Mouse (Mus musculus): ENCODE measurements at regions not wholly inside any gene's neighbourhood (a gene's known extent, or its start where the extent isn't known, plus 50 kb on each side); places are given as distances from the start of the nearest gene placed in this dataset.

DNA sequence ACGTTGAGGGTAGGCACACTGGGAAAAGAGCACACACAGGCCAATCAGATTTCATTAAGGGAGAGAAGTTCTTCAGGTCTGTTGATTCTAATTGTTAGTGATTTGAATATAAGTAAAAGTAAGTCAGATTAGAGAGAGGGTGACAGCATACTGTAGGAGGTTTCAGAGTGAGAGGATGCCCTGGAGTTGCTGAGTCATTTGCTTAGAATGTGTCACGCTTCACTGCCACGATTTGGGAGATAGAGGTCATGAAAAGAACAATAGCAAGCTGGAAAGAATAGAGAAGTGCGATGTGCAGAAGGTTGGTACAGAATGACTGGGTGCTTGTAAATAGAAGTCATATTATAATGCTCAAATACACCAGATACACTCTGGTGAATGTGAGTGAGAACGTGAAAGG, 829.1 kb downstream of the Efnb2 start:
- Histone ChIP-seq H3K4me3 (ENCODE audit: insufficient read depth, low read length) (no peak overlapping the region), H3K4me1 (ENCODE audit: control insufficient read depth, insufficient read depth, low read length) (no peaks in the 10 kb centered on the region)
- no peak for TF ChIP-seq CTCF (IDR thresholded peaks at IDR 0.05; ENCODE audit: borderline replicate concordance, insufficient read depth, low read length)
- no peak for TF ChIP-seq POLR2A (IDR thresholded peaks at IDR 0.05; ENCODE audit: low read depth, low read length)

DNA sequence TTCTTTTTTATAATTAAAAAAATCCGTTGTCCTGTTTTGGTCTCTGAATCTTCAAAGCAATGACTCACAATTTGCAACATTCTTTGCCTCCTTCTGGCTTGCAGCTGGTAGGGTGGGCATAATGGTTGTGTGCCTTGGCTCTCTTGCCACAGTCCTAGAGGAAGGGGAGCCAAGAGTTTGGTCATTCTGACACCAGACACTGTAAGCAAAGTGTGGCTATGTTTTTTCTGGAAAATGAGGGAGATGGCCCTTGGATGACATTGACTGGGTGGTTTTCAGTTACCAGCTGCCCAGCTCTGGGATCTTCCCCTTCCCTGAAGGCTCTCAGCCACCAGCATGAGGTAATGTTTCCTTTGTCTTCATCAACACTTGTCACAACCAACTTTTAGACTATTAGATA, 833.2 kb downstream of the Efnb2 start:
- Histone ChIP-seq H3K4me1 (ENCODE audit: control insufficient read depth, insufficient read depth, low read length) (no peaks in the 10 kb centered on the region), H3K4me3 (ENCODE audit: insufficient read depth, low read length) (no peak overlapping the region), H3K27ac (ENCODE audit: insufficient read depth, low read length) (no peak overlapping the region)
- TF ChIP-seq CTCF (IDR thresholded peaks at IDR 0.05; ENCODE audit: borderline replicate concordance, insufficient read depth, low read length): no peak
- no peak for TF ChIP-seq POLR2A (IDR thresholded peaks at IDR 0.05; ENCODE audit: low read depth, low read length)

More for the DNA sequence above, 829.1 kb downstream of the Efnb2 start:
- H3K27ac ChIP-seq (ENCODE audit: insufficient read depth, low read length): no peak overlapping the region

DNA sequence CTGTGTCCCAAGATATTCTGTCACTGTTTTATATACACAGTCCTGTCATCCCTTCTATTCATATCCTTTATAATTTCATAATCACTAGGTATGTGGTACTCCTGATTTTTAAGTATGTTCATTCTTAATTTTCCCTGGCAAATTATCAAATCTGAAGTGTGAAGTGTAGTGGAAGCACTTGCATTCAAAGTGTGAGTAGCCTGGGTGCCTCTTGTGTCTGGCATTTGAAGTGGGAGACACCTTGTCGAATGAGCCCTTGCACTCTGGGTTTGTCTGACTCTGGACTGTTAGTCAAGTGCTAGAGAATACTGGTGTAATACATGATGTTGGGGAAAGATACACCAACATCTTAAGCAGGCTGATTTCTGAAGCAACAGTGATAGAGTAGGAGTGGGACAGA, 852.6 kb downstream of the Efnb2 start:
- no peak overlapping the region for H3K27ac ChIP-seq (ENCODE audit: insufficient read depth, low read length)
- no peak overlapping the region for H3K4me3 ChIP-seq (ENCODE audit: insufficient read depth, low read length)
- TF ChIP-seq POLR2A (IDR thresholded peaks at IDR 0.05; ENCODE audit: low read depth, low read length): no peak
- no peak for TF ChIP-seq CTCF (IDR thresholded peaks at IDR 0.05; ENCODE audit: borderline replicate concordance, insufficient read depth, low read length)
- H3K4me1 ChIP-seq (ENCODE audit: control insufficient read depth, insufficient read depth, low read length): no peaks in the 10 kb centered on the region

DNA sequence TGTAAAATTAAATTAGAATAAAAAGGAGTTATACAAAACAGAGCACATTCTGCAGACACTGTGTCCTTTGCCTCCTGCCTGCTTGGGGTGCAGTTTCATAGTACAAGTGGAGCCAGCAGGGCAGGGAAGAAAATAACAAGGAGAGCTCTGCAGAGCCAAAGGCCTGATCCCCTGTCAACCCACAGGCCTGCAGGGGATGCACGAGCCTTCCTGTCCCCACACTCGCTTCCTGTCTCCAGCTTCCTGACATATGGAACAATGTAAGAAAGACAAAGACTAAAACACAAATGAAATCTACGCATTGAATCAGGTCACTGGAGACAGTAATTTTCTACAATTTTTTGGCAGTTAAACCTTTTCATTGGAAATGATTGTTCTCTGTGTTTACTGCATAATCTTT, 861.8 kb downstream of the Efnb2 start:
- TF ChIP-seq CTCF (IDR thresholded peaks at IDR 0.05; ENCODE audit: borderline replicate concordance, insufficient read depth, low read length) (no peak), POLR2A (IDR thresholded peaks at IDR 0.05; ENCODE audit: low read depth, low read length) (no peak)

DNA sequence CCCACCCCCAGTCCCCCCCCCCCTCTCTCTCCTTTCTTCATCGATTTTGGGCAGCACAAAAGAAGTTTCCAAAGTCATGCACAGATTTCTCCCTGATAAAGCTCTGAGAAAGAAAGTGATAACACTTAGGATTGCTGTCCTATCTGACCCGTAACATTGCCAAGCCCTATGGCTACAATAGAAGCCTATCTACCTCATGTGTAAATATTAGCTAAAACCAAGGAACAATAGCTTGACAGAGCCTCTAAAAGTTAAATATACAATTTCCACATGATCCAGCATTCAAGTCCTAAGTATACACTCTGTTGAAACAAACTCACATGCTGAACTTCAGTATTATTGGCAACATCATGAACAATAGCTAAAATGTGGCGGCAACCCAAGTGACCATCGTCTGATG, 864.9 kb downstream of the Efnb2 start:
- TF ChIP-seq POLR2A (IDR thresholded peaks at IDR 0.05; ENCODE audit: low read depth, low read length) (no peak), CTCF (IDR thresholded peaks at IDR 0.05; ENCODE audit: borderline replicate concordance, insufficient read depth, low read length) (no peak)
- Histone ChIP-seq H3K27ac (ENCODE audit: insufficient read depth, low read length) (no peak overlapping the region), H3K4me1 (ENCODE audit: control insufficient read depth, insufficient read depth, low read length) (no peaks in the 10 kb centered on the region), H3K4me3 (ENCODE audit: insufficient read depth, low read length) (no peak overlapping the region)

More for the DNA sequence above, 861.8 kb downstream of the Efnb2 start:
- no peak overlapping the region for H3K4me3 ChIP-seq (ENCODE audit: insufficient read depth, low read length)
- no peak overlapping the region for H3K27ac ChIP-seq (ENCODE audit: insufficient read depth, low read length)
- no peaks in the 10 kb centered on the region for H3K4me1 ChIP-seq (ENCODE audit: control insufficient read depth, insufficient read depth, low read length)

DNA sequence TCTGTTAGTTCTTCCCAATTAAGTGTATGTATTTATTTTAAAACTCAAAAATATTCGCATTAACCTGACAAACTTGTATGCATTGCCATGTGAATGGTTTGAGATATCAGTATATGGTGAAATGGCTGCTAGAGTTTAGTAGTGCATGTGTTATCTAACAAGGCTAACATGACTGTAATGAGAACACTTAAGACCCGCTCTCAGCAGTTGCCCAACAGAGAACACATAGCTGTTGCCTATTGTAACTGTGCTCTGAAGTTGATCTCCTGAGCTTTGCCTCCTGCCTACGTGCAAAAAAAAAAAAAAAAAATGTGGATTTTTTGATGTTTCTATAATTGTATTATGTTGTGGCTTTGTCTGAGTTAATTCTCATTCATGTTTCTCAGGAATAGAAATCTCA, 897.2 kb downstream of the Efnb2 start:
- Histone ChIP-seq H3K27ac (ENCODE audit: insufficient read depth, low read length) (no peak overlapping the region), H3K4me3 (ENCODE audit: insufficient read depth, low read length) (no peak overlapping the region), H3K4me1 (ENCODE audit: control insufficient read depth, insufficient read depth, low read length) (no peaks in the 10 kb centered on the region)
- TF ChIP-seq POLR2A (IDR thresholded peaks at IDR 0.05; ENCODE audit: low read depth, low read length) (no peak), CTCF (IDR thresholded peaks at IDR 0.05; ENCODE audit: borderline replicate concordance, insufficient read depth, low read length) (no peak)

DNA sequence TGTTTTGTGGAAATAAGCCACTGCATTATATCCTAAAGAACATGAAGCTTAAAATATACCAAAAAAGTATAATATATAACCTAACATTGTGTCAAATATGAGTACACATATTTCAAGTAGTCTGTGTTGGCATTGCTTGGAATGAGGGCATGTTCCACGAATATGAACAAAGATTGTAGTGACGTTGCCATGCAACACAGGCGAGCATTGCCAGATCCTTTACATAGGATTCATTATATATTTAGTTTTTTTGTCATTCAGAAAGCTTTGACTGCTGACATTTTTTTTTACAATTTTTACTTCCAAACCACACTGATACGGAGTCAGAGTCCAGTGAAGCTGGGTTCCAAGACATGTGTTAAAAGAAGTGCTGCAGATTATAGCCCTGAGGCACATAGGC, 900.1 kb downstream of the Efnb2 start:
- H3K4me1 ChIP-seq (ENCODE audit: control insufficient read depth, insufficient read depth, low read length): no peaks in the 10 kb centered on the region
- TF ChIP-seq POLR2A (IDR thresholded peaks at IDR 0.05; ENCODE audit: low read depth, low read length) (no peak), CTCF (IDR thresholded peaks at IDR 0.05; ENCODE audit: borderline replicate concordance, insufficient read depth, low read length) (no peak)
- H3K27ac ChIP-seq (ENCODE audit: insufficient read depth, low read length): no peak overlapping the region

DNA sequence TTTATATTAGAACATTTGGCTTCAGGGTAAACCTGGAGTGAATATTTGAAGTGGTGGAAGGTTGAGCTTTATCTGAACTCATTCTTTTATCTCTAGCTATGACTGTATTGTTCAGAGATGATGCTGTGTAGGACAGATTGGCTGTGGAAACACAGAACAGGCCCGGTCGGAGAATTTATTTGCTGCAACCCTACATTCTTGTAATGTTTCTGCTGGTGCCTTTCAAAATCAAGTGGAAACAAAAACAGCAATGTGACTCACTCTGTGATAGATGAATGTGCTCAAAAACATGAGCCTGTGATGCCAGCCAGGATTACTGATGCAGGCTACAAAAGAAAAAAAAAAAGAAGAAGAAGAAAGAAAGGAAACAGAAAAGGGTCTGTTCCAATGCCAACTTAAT, 928.3 kb downstream of the Efnb2 start:
- Histone ChIP-seq H3K27ac (ENCODE audit: insufficient read depth, low read length) (peak overlapping the region; percentile 71), H3K4me1 (ENCODE audit: control insufficient read depth, insufficient read depth, low read length) (no peaks in the 10 kb centered on the region), H3K4me3 (ENCODE audit: insufficient read depth, low read length) (no peak overlapping the region)
- TF ChIP-seq POLR2A (IDR thresholded peaks at IDR 0.05; ENCODE audit: low read depth, low read length) (no peak), CTCF (IDR thresholded peaks at IDR 0.05; ENCODE audit: borderline replicate concordance, insufficient read depth, low read length) (no peak)

More for the DNA sequence above, 900.1 kb downstream of the Efnb2 start:
- H3K4me3 ChIP-seq (ENCODE audit: insufficient read depth, low read length): no peak overlapping the region

GRCm38 (mm10) chr8:7721880-7722279, 939.2 kb downstream of the Efnb2 start:
- H3K27ac ChIP-seq (ENCODE audit: insufficient read depth, low read length): no peak overlapping the region
- TF ChIP-seq CTCF (IDR thresholded peaks at IDR 0.05; ENCODE audit: borderline replicate concordance, insufficient read depth, low read length) (no peak), POLR2A (IDR thresholded peaks at IDR 0.05; ENCODE audit: low read depth, low read length) (no peak)
- H3K4me3 ChIP-seq (ENCODE audit: insufficient read depth, low read length): no peak overlapping the region

GRCm38 (mm10) chr8:7718898-7719696, 941.9 kb downstream of the Efnb2 start:
- Histone ChIP-seq H3K27ac (ENCODE audit: insufficient read depth, low read length) (no peak overlapping the region), H3K4me3 (ENCODE audit: insufficient read depth, low read length) (no peak overlapping the region), H3K4me1 (ENCODE audit: control insufficient read depth, insufficient read depth, low read length) (no peaks in the 10 kb centered on the region)
- TF ChIP-seq CTCF (IDR thresholded peaks at IDR 0.05; ENCODE audit: borderline replicate concordance, insufficient read depth, low read length): no peak
- no peak for TF ChIP-seq POLR2A (IDR thresholded peaks at IDR 0.05; ENCODE audit: low read depth, low read length)

More at GRCm38 (mm10) chr8:7721880-7722279, 939.2 kb downstream of the Efnb2 start:
- H3K4me1 ChIP-seq (ENCODE audit: control insufficient read depth, insufficient read depth, low read length): no peaks in the 10 kb centered on the region

Measured in embryonic fibroblast, embryonic 13.5 days (primary cell).